Mouse (Mus musculus): Measurements from ENCODE around the gene Mgrn1.
A peak's percentile ranks its signal among the peaks of the same experiment; 100 is the strongest.

- TF ChIP-seq POLR2A (IDR thresholded peaks at IDR 0.05; ENCODE audit: borderline replicate concordance, low read depth, low read length) (no peak), CTCF (IDR thresholded peaks at IDR 0.05; ENCODE audit: low read depth, low read length) (peak; percentile 48; the same call in 1 of the 2 replicates)
Observed at GRCm38 (mm10) chr16:4979755-4980380, 93.8 kb downstream of the Mgrn1 start.

Measured in bone marrow macrophage, adult 2 months (primary cell).